Mouse (Mus musculus): ENCODE measurements around the gene 9330161L09Rik. TPM values are rescaled to one million over a fixed set of nuclear protein-coding genes. Genes with fewer than 3 reads are reported as not detected.
"Not testable (repeated sequence)": the region's sequence is repeated elsewhere in the genome, so short reads cannot be mapped to it uniquely, and the experiment has no call there.

Gene 9330161L09Rik
- 1 to 10 TPM in 1 of 2 experiments, under 1 TPM in 1; 0.99 to 1.3 TPM for total RNA-seq (2021)
- long read RNA-seq, experiment 1, result 0 reads
- long read RNA-seq, experiment 2, result 0 reads

- no peak for DNase-seq
Measured at GRCm38 (mm10) chr12:103407720-103408119, at the start of gene 9330161L09Rik. TSS of gene 9330161L09Rik (minus strand) at chr12:103407820.

GRCm38 (mm10) chr12:103457140-103457539, 49.5 kb upstream of the 9330161L09Rik start, which contains the start of gene Ifi27l2b:
TSS of gene Ifi27l2b (minus strand) at chr12:103457223.
- no peak for DNase-seq

GRCm38 (mm10) chr12:103456727-103457126, 49.1 kb upstream of the 9330161L09Rik start:
- DNase-seq, result not testable (repeated sequence)

GRCm38 (mm10) chr12:103453361-103453760, 45.7 kb upstream of the 9330161L09Rik start:
- peak; percentile 0 for DNase-seq

- no peak for DNase-seq
Measured at GRCm38 (mm10) chr12:103445060-103445459, 37.4 kb upstream of the 9330161L09Rik start.

GRCm38 (mm10) chr12:103444261-103444660, 36.6 kb upstream of the 9330161L09Rik start:
- not testable (repeated sequence) for DNase-seq

GRCm38 (mm10) chr12:103443524-103443923, 35.9 kb upstream of the 9330161L09Rik start, which contains the start of gene Ifi27l2a:
TSS of gene Ifi27l2a (minus strand) at chr12:103443680.
- no peak for DNase-seq

- peak; percentile 62 for DNase-seq
Measured at GRCm38 (mm10) chr12:103437601-103438000, 30.0 kb upstream of the 9330161L09Rik start.

- DNase-seq, result no peak
Measured at GRCm38 (mm10) chr12:103434861-103435260, 27.2 kb upstream of the 9330161L09Rik start.

- peak; percentile 84 for DNase-seq
Measured at GRCm38 (mm10) chr12:103433986-103434731, 26.5 kb upstream of the 9330161L09Rik start, which contains the start of gene Ifi27. TSS of gene Ifi27 (plus strand) at chr12:103434211.

GRCm38 (mm10) chr12:103433430-103433829, 25.8 kb upstream of the 9330161L09Rik start:
- peak; percentile 72 for DNase-seq

- DNase-seq, result no peak
Measured at GRCm38 (mm10) chr12:103426710-103427109, 19.1 kb upstream of the 9330161L09Rik start.

GRCm38 (mm10) chr12:103425729-103426470, 18.3 kb upstream of the 9330161L09Rik start, which contains the start of gene Ddx24:
TSS of gene Ddx24 (minus strand) at chr12:103425830.
- DNase-seq, result peak; percentile 97

- no peak for DNase-seq
Measured at GRCm38 (mm10) chr12:103425016-103425728, 17.6 kb upstream of the 9330161L09Rik start.

GRCm38 (mm10) chr12:103408144-103408543, 524 bp upstream of the 9330161L09Rik start:
- DNase-seq, result no peak

- DNase-seq, result no peak
Measured at GRCm38 (mm10) chr12:103404131-103404530, 3.5 kb downstream of the 9330161L09Rik start.

GRCm38 (mm10) chr12:103396751-103397150, 10.9 kb downstream of the 9330161L09Rik start:
- no peak for DNase-seq

- no peak for DNase-seq
Measured at GRCm38 (mm10) chr12:103395486-103396275, 11.9 kb downstream of the 9330161L09Rik start.

- DNase-seq, result no peak
Measured at GRCm38 (mm10) chr12:103393528-103393927, 14.1 kb downstream of the 9330161L09Rik start.

GRCm38 (mm10) chr12:103391098-103391497, 16.5 kb downstream of the 9330161L09Rik start:
- DNase-seq, result no peak

GRCm38 (mm10) chr12:103389982-103390381, 17.6 kb downstream of the 9330161L09Rik start:
- DNase-seq, result no peak

Data from adrenal gland, postnatal 10 days (tissue).